Mouse (Mus musculus): ENCODE measurements around the gene Sntb2.
"Not testable (repeated sequence)": the region's sequence is repeated elsewhere in the genome, so short reads cannot be mapped to it uniquely, and the experiment has no call there.

Gene Sntb2

DNA sequence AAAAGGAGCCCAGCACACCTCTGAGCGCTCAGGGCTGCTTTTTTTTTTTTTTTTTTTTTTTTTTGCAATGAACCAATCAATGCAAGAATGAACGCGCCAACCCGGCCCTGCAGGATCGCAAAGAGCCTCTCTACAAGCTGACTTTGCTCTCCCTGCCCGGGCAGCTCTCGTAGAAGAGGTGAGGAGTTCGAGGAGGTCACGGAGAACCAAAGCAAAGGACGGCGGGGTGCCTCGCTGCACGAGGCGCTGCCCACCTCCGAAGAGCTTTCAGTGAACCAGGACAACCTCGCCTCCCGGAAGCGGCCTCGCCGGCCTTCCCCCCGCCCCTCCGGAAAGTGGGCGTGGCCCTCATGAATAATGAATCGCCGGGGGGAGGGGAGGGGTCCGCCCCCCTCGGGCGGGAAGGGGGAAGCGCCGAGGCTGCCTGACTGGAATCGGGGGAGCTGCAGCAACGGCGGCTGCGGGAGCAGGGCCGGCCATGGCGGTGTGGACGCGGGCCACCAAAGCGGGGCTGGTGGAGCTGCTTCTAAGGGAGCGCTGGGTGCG, at the start of gene Sntb2:
Gene Sntb2 (plus strand): TSS at position 427 of the 546 bp plus-strand sequence.
- peak; percentile 65 to 86 for DNase-seq (ENCODE audit: low read depth in 2 of 2, low spot score in 2 of 2)

- DNase-seq (ENCODE audit: low read depth in 2 of 2, low spot score in 2 of 2): peak; percentile 62 to 72
Observed at GRCm38 (mm10) chr8:106887336-106888189, 48.0 kb upstream of the Sntb2 start.

DNA sequence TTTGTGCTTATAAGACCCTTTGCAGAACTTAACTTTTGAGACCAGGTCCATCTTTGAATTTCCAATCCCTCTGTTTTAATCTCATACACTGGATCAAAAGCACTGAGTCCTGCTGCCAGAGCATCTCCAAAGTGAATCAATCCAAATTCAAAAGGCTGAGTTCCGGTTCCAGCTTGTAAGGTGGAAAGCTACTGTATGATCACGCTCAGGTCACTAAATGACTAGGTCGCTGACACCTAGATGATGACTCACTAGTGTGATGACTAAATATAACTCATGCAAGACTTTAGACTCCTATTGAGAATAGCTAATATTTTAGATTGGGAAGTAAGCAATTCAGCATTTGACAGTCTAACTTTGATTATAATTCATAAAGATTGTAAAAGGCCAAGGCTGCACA, 46.7 kb upstream of the Sntb2 start:
- no peak for DNase-seq (ENCODE audit: low read depth in 2 of 2, low spot score in 2 of 2)

DNA sequence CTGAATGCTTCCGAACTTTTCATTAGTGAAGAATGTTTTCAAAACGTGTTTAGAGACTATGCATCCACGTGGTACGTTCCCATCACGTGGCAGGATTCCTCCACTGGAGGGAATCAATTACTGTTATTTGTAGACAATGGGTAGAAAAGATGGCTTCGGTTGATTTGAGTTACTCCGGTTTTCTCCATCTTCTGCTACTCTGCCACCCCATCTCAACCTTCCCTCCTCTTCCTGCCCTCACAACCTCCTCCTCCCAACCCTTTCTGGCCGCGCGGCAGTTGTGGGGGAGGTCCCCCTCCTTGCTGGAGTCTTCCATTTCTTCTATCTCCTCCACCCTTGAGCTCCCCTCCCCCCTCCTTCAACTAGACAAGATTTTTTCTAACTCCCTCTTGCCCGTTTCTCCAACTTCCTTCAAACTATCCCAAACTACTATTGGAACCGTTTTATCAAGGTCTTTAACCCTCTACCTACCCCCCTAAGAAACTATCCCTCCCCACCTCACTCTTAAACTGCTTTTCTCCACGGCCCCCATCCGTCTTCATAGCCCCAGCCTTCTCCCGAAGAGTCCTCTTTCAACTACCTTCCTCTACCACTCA, 43.2 kb upstream of the Sntb2 start:
- peak in 1 of 2 experiments; percentile 18 for DNase-seq (ENCODE audit: low read depth in 2 of 2, low spot score in 2 of 2)

DNA sequence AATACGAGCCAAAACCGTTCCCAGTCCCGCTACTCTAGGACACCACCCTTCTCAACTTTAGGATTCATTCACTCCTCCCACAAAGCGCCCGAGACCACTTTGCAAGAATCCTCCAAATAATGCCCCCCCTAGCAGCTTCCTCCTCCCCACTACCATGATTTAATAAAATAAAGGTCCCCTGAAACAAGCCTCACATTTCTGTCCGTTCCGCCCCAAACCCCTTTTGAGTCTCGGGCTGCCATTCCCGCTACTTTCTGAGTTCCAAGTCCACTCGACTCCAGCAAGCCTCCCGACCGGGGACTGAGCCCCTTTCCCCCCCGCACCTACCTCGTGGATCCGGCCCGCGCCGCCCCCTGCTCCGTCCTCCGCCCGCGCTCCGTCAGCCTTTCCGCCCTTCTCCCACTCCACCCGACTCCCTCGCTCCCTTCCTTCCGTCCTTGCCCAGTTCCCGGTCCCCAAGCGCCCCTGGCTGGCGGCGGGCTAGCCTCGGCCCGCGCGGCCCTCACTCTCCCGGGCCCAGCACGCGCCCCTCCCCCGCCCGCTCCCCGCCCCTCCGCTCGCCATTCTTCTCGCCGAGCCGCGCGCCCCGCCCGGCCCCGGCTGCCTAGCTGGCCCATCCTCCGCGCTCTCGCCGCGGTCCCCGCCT, 42.6 kb upstream of the Sntb2 start:
- no peak for DNase-seq (ENCODE audit: low read depth in 2 of 2, low spot score in 2 of 2)

- DNase-seq (ENCODE audit: low read depth in 2 of 2, low spot score in 2 of 2): peak; percentile 82 to 83
Observed at GRCm38 (mm10) chr8:106893481-106894156, 41.9 kb upstream of the Sntb2 start, which contains the start of gene Utp4. Utp4 (plus strand) TSS chr8:106893636.

DNA sequence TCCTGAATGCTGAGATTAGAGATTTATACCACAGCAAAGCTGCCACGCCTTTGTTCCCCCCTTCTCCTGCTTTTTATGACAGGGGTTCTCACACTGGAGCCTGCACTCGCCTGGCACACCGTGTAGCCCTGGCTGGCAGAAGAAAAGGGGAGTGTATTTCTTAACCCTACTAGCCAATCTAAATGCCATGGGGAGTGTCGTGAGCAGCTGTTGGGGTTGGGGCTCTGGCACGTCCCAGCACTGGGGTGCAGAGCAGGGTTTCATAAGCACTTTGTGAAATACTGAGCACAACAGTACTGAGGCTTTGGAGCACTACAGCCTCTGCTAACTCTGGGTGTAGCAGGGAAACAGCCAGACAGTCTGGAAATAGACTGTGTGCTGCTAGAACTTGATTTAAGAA, 36.1 kb upstream of the Sntb2 start:
- DNase-seq (ENCODE audit: low read depth in 2 of 2, low spot score in 2 of 2): no peak

- DNase-seq (ENCODE audit: low read depth in 2 of 2, low spot score in 2 of 2): peak; percentile 20 to 31
Observed at GRCm38 (mm10) chr8:106905727-106906480, 29.6 kb upstream of the Sntb2 start.

DNA sequence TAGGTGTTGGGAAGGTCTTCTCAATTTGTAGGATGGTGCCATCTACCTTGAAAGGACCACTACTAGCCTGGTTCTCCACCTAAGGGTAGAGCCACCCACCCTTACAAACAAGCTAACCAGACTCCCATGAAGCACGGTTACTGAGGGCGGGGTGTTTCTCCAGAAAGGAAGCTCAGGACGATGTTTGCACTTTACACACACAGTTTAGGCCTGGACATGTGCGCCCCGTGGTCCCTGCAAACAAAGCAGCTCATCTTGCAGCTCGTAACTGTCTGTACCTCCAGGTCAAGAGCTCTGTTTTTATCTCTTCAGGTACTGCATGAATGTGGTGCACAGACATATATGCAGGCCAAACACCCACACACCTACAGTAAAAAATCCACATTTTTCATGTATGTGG, 28.9 kb upstream of the Sntb2 start:
- DNase-seq (ENCODE audit: low read depth in 2 of 2, low spot score in 2 of 2): no peak

GRCm38 (mm10) chr8:106907450-106907849, 28.1 kb upstream of the Sntb2 start:
- DNase-seq (ENCODE audit: low read depth in 2 of 2, low spot score in 2 of 2): no peak

- DNase-seq (ENCODE audit: low read depth in 2 of 2, low spot score in 2 of 2): no peak
Observed at GRCm38 (mm10) chr8:106908291-106908690, 27.3 kb upstream of the Sntb2 start.

GRCm38 (mm10) chr8:106913631-106914030, 21.9 kb upstream of the Sntb2 start:
- DNase-seq (ENCODE audit: low read depth in 2 of 2, low spot score in 2 of 2): no peak

DNA sequence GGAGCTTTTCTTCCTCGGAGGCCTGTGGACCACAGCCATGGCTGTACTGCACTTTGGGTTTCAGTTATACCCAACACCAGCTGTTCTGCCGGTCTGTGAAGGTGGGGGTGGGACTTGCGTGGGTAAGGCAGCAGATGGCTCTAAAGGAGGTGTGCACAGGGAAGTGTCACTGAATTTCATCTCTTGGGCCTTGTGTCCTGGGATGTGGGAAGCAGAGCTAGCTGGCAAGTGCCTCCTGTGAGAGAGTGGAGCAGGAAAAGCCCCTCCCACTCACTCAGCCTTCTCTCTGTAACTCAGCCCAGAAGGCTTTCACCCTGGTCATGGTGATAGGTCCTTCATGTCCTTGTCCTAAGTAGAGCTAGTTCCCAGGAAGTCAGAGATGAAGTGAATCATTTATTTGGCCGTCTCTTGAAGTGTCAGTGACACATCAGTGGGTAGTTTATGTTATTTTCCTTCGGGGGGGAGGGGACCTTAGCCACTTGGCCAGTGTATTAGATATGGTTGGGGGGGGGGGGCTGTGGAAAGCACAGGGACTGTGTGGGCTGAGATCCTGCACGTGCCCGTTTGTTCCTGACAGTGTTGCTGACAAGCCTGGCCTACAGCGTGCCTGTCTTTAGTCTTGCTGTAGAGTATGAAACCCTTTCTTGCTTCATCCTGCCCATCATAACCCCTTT, 15.7 kb upstream of the Sntb2 start:
- DNase-seq (ENCODE audit: low read depth in 2 of 2, low spot score in 2 of 2): no peak

GRCm38 (mm10) chr8:106920395-106920741, 15.2 kb upstream of the Sntb2 start:
- DNase-seq (ENCODE audit: low read depth in 2 of 2, low spot score in 2 of 2): no peak

DNA sequence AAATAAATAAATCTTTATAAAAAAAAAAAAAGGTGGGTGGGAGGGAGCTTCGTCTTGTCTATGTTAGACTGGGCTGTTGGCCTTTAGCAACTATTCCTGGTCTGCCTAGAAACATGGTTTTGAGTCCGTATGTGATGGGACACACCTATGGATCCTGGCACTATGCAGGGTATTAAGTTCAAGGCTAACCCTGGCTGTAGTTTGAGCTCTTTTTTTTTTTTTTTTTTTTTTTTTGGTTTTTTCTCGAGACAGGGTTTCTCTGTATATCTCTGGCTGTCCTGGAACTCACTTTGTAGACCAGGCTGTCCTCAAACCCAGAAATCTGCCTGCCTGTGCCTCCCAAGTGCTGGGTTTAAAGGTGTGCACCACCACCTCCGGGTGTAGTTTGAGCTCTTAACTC, 11.5 kb upstream of the Sntb2 start:
- DNase-seq (ENCODE audit: low read depth in 2 of 2, low spot score in 2 of 2): no peak

- DNase-seq (ENCODE audit: low read depth in 2 of 2, low spot score in 2 of 2): no peak
Observed at GRCm38 (mm10) chr8:106924904-106925349, 10.6 kb upstream of the Sntb2 start.

DNA sequence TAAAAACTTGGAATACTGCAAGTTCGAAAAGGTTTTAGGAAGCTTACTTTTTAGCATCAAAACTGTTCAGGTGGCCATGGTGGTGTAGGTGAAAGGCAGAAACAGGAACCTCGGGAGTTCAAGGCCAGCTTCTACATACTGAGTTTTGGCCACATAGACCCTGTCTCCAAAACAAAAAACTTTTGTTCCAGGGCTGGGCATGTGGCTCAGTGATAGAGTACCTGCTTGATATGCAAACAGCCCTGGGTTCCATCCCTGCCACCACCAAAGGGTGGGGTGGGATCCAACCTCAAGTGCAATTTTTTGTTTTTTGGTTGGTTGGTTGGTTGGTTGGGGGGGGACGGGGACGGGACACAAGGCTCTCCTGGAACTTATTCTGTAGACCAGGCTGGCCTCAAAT, 10.1 kb upstream of the Sntb2 start:
- no peak for DNase-seq (ENCODE audit: low read depth in 2 of 2, low spot score in 2 of 2)

DNA sequence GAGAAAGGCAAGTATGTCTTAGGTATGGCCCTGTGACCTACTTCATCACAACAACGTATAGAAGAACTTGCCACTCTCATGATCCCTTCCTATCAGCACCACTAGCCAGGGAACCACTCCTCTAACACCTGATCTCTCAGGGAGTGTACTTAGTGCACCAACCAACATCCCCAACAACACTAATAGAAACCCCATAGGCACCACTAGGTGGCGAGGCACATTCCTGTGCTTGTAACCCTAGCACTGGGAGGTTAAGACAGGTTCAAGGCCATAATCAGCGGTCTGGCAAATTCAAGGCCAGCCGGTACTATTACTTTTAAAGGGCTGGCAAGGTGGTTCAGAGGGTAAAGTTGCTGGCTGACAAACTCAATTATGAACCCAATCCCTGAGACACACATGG, 8.3 kb upstream of the Sntb2 start:
- peak; percentile 26 to 40 for DNase-seq (ENCODE audit: low read depth in 2 of 2, low spot score in 2 of 2)

DNA sequence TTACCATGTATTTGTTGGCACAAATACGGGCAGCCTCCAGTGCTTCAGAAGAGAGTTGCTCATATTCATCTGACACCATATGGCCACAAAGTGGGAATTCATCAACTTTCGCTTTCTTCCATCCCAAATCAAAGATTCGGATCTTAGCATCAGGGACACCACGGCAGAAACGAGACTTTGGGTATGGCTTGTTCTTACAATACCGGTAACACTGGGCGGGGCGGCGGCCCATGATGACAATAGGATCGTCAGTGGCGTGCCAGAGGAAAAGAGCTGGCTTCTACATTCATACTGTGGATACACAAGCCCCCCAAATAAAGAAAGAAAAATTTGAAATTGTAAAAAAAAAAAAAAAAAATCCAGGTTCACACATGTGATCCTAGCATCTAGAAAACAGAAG, 7.4 kb upstream of the Sntb2 start:
- DNase-seq (ENCODE audit: low read depth in 2 of 2, low spot score in 2 of 2): not testable (repeated sequence)
